Mouse (Mus musculus) kidney, postnatal 0 days (tissue): ENCODE measurements at regions not wholly inside any gene's neighbourhood (a gene's known extent, or its start where the extent isn't known, plus 50 kb on each side); places are given as distances from the start of the nearest gene placed in this dataset.

Experiments
- ATAC-seq: fragments of 200-750 bp; cut with Nextera tagmentation; replicated peaks from 2 replicates; pipeline ENCODE4 v1.8.0; 2017; ENCODE audit warnings: low read depth, moderate number of reproducible peaks, moderate TSS enrichment, moderate library complexity; ENCODE audit not compliant: low FRiP score
- DNase-seq: peaks from one replicate; pipeline ENCODE4 v3.0.0-alpha.2; 2016; ENCODE audit warnings: low spot score
- H3K27ac ChIP-seq: fragments of 300-500 bp; sonication (generic); 2 replicates; pipeline ENCODE4 v1.5.1; 2014; ENCODE audit warnings: mild to moderate bottlenecking
- H3K27me3 ChIP-seq: fragments of 300-500 bp; sonication (generic); 2 replicates; pipeline ENCODE4 v1.6.1; 2014; ENCODE audit warnings: low read length, mixed read lengths; ENCODE audit not compliant: insufficient read depth
- H3K36me3 ChIP-seq: fragments of 300-500 bp; sonication (generic); 2 replicates; pipeline ENCODE4 v1.6.1; 2014; ENCODE audit warnings: low read length, mixed read lengths; ENCODE audit not compliant: insufficient read depth
- H3K4me1 ChIP-seq: fragments of 300-500 bp; sonication (generic); replicated peaks from 2 replicates; pipeline ENCODE4 v1.6.1; 2014; ENCODE audit warnings: antibody characterized with exemption, low read length, mixed read lengths; ENCODE audit not compliant: insufficient read depth
- H3K4me2 ChIP-seq: fragments of 300-500 bp; sonication (generic); 2 replicates; pipeline ENCODE4 v1.6.1; 2014; ENCODE audit warnings: mild to moderate bottlenecking, low read length, moderate library complexity, mixed read lengths
- H3K4me3 ChIP-seq: fragments of 300-500 bp; sonication (generic); replicated peaks from 2 replicates; pipeline ENCODE4 v1.5.1; 2014; ENCODE audit warnings: low read depth, low read length
- H3K9ac ChIP-seq: fragments of 300-500 bp; sonication (generic); 2 replicates; pipeline ENCODE4 v1.6.1; 2014; ENCODE audit warnings: low read depth, low read length
- H3K9me3 ChIP-seq: fragments of 300-500 bp; sonication (generic); replicated peaks from 2 replicates; pipeline ENCODE4 v1.6.1; 2016; ENCODE audit warnings: low read length, inconsistent platforms, mixed read lengths
- CTCF ChIP-seq: IDR thresholded peaks from 2 replicates; pipeline ENCODE4 v1.5.1; 2016; ENCODE audit warnings: antibody characterized with exemption, low read depth, mild to moderate bottlenecking, moderate library complexity
- WGBS: fragments of 180-500 bp; shearing (Covaris S2); extraction: QIAGEN DNeasy Blood & Tissue Kit; methylation state at CpG from one replicate; pipeline ENCODE4 v1.1.7; 2014; 5-methylcytosine and 5-hydroxymethylcytosine counted together

DNA sequence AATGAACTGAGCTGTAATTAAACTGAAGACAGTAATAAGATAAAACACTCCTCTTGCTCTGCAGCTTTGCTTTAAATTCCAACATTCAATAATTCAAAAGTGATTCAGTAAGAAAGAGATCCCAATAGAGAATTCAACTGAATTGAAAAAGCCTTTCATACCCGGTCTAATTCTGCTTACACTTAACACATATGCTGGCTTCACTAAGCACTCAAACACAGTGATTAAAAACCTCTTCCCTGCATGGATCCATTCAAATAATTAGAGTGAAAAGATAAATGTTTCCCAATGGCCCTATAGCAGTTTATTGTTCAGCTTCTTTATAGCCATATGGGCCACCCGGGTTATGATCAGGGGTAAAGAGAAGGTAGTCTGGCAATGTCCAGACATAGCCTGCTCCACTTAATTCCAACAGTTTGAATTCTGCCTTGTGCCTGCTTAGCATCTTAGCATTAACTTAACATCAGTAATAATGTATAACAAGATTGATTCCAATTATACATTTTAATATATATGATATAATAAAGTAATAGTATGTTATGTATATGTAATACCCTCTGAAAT lies 659.9 kb upstream of the Kcnd2 start:
- Histone ChIP-seq H3K9me3 (no peaks in the 10 kb centered on the region), H3K4me3 (no peak overlapping the region), H3K4me1 (no peaks in the 10 kb centered on the region), H3K36me3 (no peaks in the 10 kb centered on the region), H3K4me2 (no peak overlapping the region), H3K27me3 (no peaks in the 10 kb centered on the region), H3K9ac (no peak overlapping the region), H3K27ac (no peak overlapping the region)
- 87% methylated on average over 2 of the region's 2 CpGs for WGBS
- ATAC-seq (no peak), DNase-seq (no peak)
- no peak for TF ChIP-seq CTCF

GRCm38 (mm10) chr6:20572621-20573020 lies 642.7 kb upstream of the Kcnd2 start:
- no peak for DNase-seq
- ATAC-seq: no peak
- WGBS: 80% methylated on average over 2 of the region's 2 CpGs
- no peak overlapping the region for H3K4me3 ChIP-seq
- H3K4me2 ChIP-seq: no peak overlapping the region
- no peaks in the 10 kb centered on the region for H3K36me3 ChIP-seq
- H3K9ac ChIP-seq: no peak overlapping the region
- no peak overlapping the region for H3K27ac ChIP-seq
- no peaks in the 10 kb centered on the region for H3K9me3 ChIP-seq
- no peaks in the 10 kb centered on the region for H3K4me1 ChIP-seq
- no peak for TF ChIP-seq CTCF
- no peaks in the 10 kb centered on the region for H3K27me3 ChIP-seq

DNA sequence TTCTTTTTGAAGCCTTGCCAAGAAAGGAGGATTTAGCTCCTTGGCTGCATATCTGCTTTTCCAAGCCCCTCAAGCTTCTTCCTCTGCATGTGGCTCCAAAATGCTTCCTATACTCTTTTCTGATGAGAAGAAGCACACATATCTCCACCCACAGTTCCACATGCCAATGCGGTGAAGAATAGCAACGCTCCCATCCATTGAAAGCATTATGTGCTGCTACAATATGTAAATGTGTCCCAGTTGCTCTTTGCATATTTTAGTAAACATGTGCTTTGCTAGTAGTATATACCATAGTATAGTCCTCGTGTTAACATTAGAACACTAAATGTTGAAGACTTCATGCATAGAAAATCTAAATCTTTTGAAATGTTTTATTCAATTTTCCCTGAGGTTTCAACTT lies 640.6 kb upstream of the Kcnd2 start:
- Histone ChIP-seq H3K9me3 (no peaks in the 10 kb centered on the region), H3K4me1 (no peaks in the 10 kb centered on the region), H3K36me3 (no peaks in the 10 kb centered on the region), H3K4me3 (no peak overlapping the region), H3K27ac (no peak overlapping the region), H3K4me2 (no peak overlapping the region), H3K27me3 (no peaks in the 10 kb centered on the region), H3K9ac (no peak overlapping the region)
- TF ChIP-seq CTCF: no peak
- 93% methylated on average over 3 of the region's 3 CpGs for WGBS
- no peak for ATAC-seq
- no peak for DNase-seq

DNA sequence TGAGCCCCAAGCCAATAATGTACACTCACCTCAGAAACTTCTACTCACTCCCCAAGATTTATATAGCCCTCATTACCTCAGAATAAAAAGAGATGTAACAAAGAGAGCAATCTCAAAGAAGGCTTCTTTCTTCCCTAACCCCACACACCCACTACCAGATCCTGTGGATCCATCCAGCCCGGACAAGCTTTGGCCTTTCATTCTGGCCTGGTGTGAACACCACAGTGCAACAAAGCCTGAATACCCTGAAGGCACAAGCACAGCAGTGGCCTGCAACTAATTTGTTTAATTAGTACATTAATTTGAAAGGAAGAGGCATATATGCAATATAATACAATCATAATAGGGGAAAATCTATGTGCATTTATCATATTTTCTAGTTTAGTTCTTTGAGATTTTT lies 616.5 kb upstream of the Kcnd2 start:
- H3K4me2 ChIP-seq: no peak overlapping the region
- DNase-seq (no peak), ATAC-seq (no peak)
- H3K36me3 ChIP-seq: no peaks in the 10 kb centered on the region
- H3K9ac ChIP-seq: no peak overlapping the region
- WGBS: 79% methylated on average over 1 of the region's 1 CpGs
- H3K4me1 ChIP-seq: no peaks in the 10 kb centered on the region
- H3K4me3 ChIP-seq: no peak overlapping the region
- no peak for TF ChIP-seq CTCF
- no peaks in the 10 kb centered on the region for H3K27me3 ChIP-seq
- H3K9me3 ChIP-seq: no peaks in the 10 kb centered on the region
- H3K27ac ChIP-seq: no peak overlapping the region

- H3K27ac ChIP-seq: no peak overlapping the region
- no peaks in the 10 kb centered on the region for H3K27me3 ChIP-seq
- no peak for TF ChIP-seq CTCF
- H3K4me3 ChIP-seq: no peak overlapping the region
- no peak overlapping the region for H3K9ac ChIP-seq
- no peaks in the 10 kb centered on the region for H3K36me3 ChIP-seq
- no peak overlapping the region for H3K4me2 ChIP-seq
- H3K4me1 ChIP-seq: no peaks in the 10 kb centered on the region
- ATAC-seq (no peak), DNase-seq (peak; percentile 24)
- WGBS: 91% methylated on average over 2 of the region's 2 CpGs
- H3K9me3 ChIP-seq: no peaks in the 10 kb centered on the region
These were observed 611.1 kb upstream of the Kcnd2 start for GRCm38 (mm10) chr6:20604170-20604569.

- Histone ChIP-seq H3K9me3 (no peaks in the 10 kb centered on the region), H3K4me3 (no peak overlapping the region), H3K36me3 (no peaks in the 10 kb centered on the region), H3K27ac (no peak overlapping the region), H3K4me1 (no peaks in the 10 kb centered on the region), H3K9ac (no peak overlapping the region), H3K27me3 (no peaks in the 10 kb centered on the region), H3K4me2 (no peak overlapping the region)
- 44% methylated on average over 1 of the region's 1 CpGs for WGBS
- TF ChIP-seq CTCF: no peak
- DNase-seq (no peak), ATAC-seq (no peak)
These were observed 594.8 kb upstream of the Kcnd2 start for GRCm38 (mm10) chr6:20620476-20620875.

DNA sequence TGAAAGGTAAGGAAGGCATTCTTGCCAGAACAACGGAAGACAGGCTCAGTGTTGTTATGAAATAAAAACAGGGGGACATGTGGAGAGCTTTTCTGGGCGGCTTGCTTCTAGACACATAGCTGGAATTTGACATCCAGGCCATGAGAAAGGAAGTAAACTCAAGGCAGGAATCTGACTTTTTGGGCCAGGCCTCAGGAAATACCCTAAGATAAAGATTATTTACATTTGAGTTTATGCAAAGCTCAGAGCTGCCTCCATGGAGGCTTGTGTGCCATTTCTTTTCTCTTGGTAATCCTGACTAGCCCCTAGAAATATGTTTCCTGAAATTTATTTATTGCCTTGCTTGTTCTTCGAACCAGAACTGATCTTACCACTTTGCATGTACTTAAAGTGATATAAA lies 588.9 kb upstream of the Kcnd2 start:
- ATAC-seq (no peak), DNase-seq (peak; percentile 54)
- Histone ChIP-seq H3K9me3 (no peaks in the 10 kb centered on the region), H3K27me3 (no peaks in the 10 kb centered on the region), H3K4me2 (no peak overlapping the region), H3K4me1 (no peaks in the 10 kb centered on the region), H3K4me3 (no peak overlapping the region), H3K27ac (no peak overlapping the region), H3K9ac (no peak overlapping the region), H3K36me3 (no peaks in the 10 kb centered on the region)
- TF ChIP-seq CTCF: no peak
- WGBS: 46% methylated on average over 3 of the region's 3 CpGs
